Mouse (Mus musculus): ENCODE measurements around the gene Fbxl17.

- TF ChIP-seq POLR2A (IDR thresholded peaks at IDR 0.05; ENCODE audit: low read depth, low read length) (no peak), CTCF (IDR thresholded peaks at IDR 0.05; ENCODE audit: borderline replicate concordance, insufficient read depth, low read length) (no peak)
Observed at GRCm38 (mm10) chr17:63534576-63535265, 34.9 kb upstream of the Fbxl17 start.

Data from embryonic fibroblast, embryonic 13.5 days (primary cell).